Mouse (Mus musculus): ENCODE results near the gene Zbed6. TPM values are rescaled to one million over a fixed set of nuclear protein-coding genes. Genes with fewer than 3 reads are reported as not detected.
A peak's percentile ranks its signal among the peaks of the same experiment; 100 is the strongest.
"Not testable (repeated sequence)": the region's sequence is repeated elsewhere in the genome, so short reads cannot be mapped to it uniquely, and the experiment has no call there.

Zbed6 gene
- total RNA-seq (2014; rRNA removed; ENCODE audit: low replicate concordance): 7.3 and 18.8 TPM in 2 replicates
- polyA plus RNA-seq (2015; fragmentation: Nextera tagmentation; extraction: Ambion mirVana): not detected in 2 replicates

GRCm38 (mm10) chr1:133660466-133661202, at the start of gene Zbed6:
Gene Zbed6 (minus strand): TSS chr1:133660885.
- under 1% methylated on average over 40 of the region's 41 CpGs for WGBS
- Histone ChIP-seq H3K27me3 (ENCODE audit: control insufficient read depth, insufficient read depth, low read length) (no peaks in the 10 kb centered on the region), H3K4me2 (ENCODE audit: low read depth, low read length) (peak within 1 kb of the TSS; percentile 95), H3K9ac (replicated peaks; ENCODE audit: low read depth, low read length) (peak within 1 kb of the TSS; percentile 90), H3K4me1 (ENCODE audit: control insufficient read depth, insufficient read depth) (peaks cover 42% of the 10 kb centered on the region), H3K9me3 (replicated peaks; ENCODE audit: control insufficient read depth, low read length) (no peaks in the 10 kb centered on the region), H3K4me3 (ENCODE audit: low read depth, low read length) (peak within 1 kb of the TSS; percentile 96), H3K27ac (ENCODE audit: low read depth) (peak within 1 kb of the TSS; percentile 96), H3K36me3 (replicated peaks; ENCODE audit: control insufficient read depth, insufficient read depth, low read length) (peaks cover 24% of the 10 kb centered on the region)
- ATAC-seq (ENCODE audit: insufficient read depth, low read depth) (peak; percentile 77), DNase-seq (ENCODE audit: low spot score) (peak; percentile 49)
- TF ChIP-seq CTCF (IDR thresholded peaks at IDR 0.05; ENCODE audit: low read depth) (no peak), EP300 (IDR thresholded peaks at IDR 0.05; ENCODE audit: low read depth) (0 out of 2 replicates have a peak, but pooled peaks have one; percentile 4)

GRCm38 (mm10) chr1:133709292-133709691, 48.6 kb upstream of the Zbed6 start:
- H3K9ac ChIP-seq (replicated peaks; ENCODE audit: low read depth, low read length): no peak overlapping the region
- ATAC-seq (ENCODE audit: insufficient read depth, low read depth) (no peak), DNase-seq (ENCODE audit: low spot score) (no peak)
- peaks cover 31% of the 10 kb centered on the region for H3K36me3 ChIP-seq (replicated peaks; ENCODE audit: control insufficient read depth, insufficient read depth, low read length)
- no peak overlapping the region for H3K4me2 ChIP-seq (ENCODE audit: low read depth, low read length)
- H3K27ac ChIP-seq (ENCODE audit: low read depth): no peak overlapping the region
- TF ChIP-seq CTCF (IDR thresholded peaks at IDR 0.05; ENCODE audit: low read depth): no peak
- TF ChIP-seq EP300 (IDR thresholded peaks at IDR 0.05; ENCODE audit: low read depth): no peak
- 74% methylated on average over 3 of the region's 3 CpGs for WGBS
- H3K4me3 ChIP-seq (ENCODE audit: low read depth, low read length): no peak overlapping the region
- H3K9me3 ChIP-seq (replicated peaks; ENCODE audit: control insufficient read depth, low read length): no peaks in the 10 kb centered on the region
- H3K27me3 ChIP-seq (ENCODE audit: control insufficient read depth, insufficient read depth, low read length): no peaks in the 10 kb centered on the region
- no peaks in the 10 kb centered on the region for H3K4me1 ChIP-seq (ENCODE audit: control insufficient read depth, insufficient read depth)

GRCm38 (mm10) chr1:133701824-133702223, 41.1 kb upstream of the Zbed6 start:
- not testable (repeated sequence) for H3K27me3 ChIP-seq (ENCODE audit: control insufficient read depth, insufficient read depth, low read length); H3K4me1 ChIP-seq (ENCODE audit: control insufficient read depth, insufficient read depth); H3K9ac ChIP-seq (replicated peaks; ENCODE audit: low read depth, low read length); DNase-seq (ENCODE audit: low spot score); H3K9me3 ChIP-seq (replicated peaks; ENCODE audit: control insufficient read depth, low read length); H3K36me3 ChIP-seq (replicated peaks; ENCODE audit: control insufficient read depth, insufficient read depth, low read length); H3K27ac ChIP-seq (ENCODE audit: low read depth); ATAC-seq (ENCODE audit: insufficient read depth, low read depth); H3K4me2 ChIP-seq (ENCODE audit: low read depth, low read length); H3K4me3 ChIP-seq (ENCODE audit: low read depth, low read length)
- 28% methylated on average over 1 of the region's 2 CpGs for WGBS
- peak; percentile 35 for TF ChIP-seq CTCF (IDR thresholded peaks at IDR 0.05; ENCODE audit: low read depth)

GRCm38 (mm10) chr1:133697935-133698620, 37.4 kb upstream of the Zbed6 start:
- 95% methylated on average over 12 of the region's 12 CpGs for WGBS
- H3K9ac ChIP-seq (replicated peaks; ENCODE audit: low read depth, low read length): no peak overlapping the region

GRCm38 (mm10) chr1:133695901-133696300, 35.2 kb upstream of the Zbed6 start:
- ATAC-seq (ENCODE audit: insufficient read depth, low read depth): peak; percentile 81
- Histone ChIP-seq H3K36me3 (replicated peaks; ENCODE audit: control insufficient read depth, insufficient read depth, low read length) (no peaks in the 10 kb centered on the region), H3K4me3 (ENCODE audit: low read depth, low read length) (no peak overlapping the region), H3K4me1 (ENCODE audit: control insufficient read depth, insufficient read depth) (peaks cover 29% of the 10 kb centered on the region), H3K4me2 (ENCODE audit: low read depth, low read length) (peak overlapping the region; percentile 12; the same call in 1 of the 2 replicates), H3K27ac (ENCODE audit: low read depth) (peak overlapping the region; percentile 83), H3K9ac (replicated peaks; ENCODE audit: low read depth, low read length) (no peak overlapping the region), H3K9me3 (replicated peaks; ENCODE audit: control insufficient read depth, low read length) (no peaks in the 10 kb centered on the region), H3K27me3 (ENCODE audit: control insufficient read depth, insufficient read depth, low read length) (no peaks in the 10 kb centered on the region)
- WGBS: 15% methylated on average over 7 of the region's 7 CpGs
- peak; percentile 83 for DNase-seq (ENCODE audit: low spot score)
- TF ChIP-seq EP300 (IDR thresholded peaks at IDR 0.05; ENCODE audit: low read depth) (no peak), CTCF (IDR thresholded peaks at IDR 0.05; ENCODE audit: low read depth) (no peak)

More at GRCm38 (mm10) chr1:133697935-133698620, 37.4 kb upstream of the Zbed6 start:
- DNase-seq (ENCODE audit: low spot score) (no peak), ATAC-seq (ENCODE audit: insufficient read depth, low read depth) (no peak)
- no peaks in the 10 kb centered on the region for H3K9me3 ChIP-seq (replicated peaks; ENCODE audit: control insufficient read depth, low read length)
- no peak overlapping the region for H3K27ac ChIP-seq (ENCODE audit: low read depth)
- TF ChIP-seq CTCF (IDR thresholded peaks at IDR 0.05; ENCODE audit: low read depth) (no peak), EP300 (IDR thresholded peaks at IDR 0.05; ENCODE audit: low read depth) (no peak)
- H3K36me3 ChIP-seq (replicated peaks; ENCODE audit: control insufficient read depth, insufficient read depth, low read length): no peaks in the 10 kb centered on the region
- H3K27me3 ChIP-seq (ENCODE audit: control insufficient read depth, insufficient read depth, low read length): no peaks in the 10 kb centered on the region
- H3K4me2 ChIP-seq (ENCODE audit: low read depth, low read length): no peak overlapping the region
- H3K4me1 ChIP-seq (ENCODE audit: control insufficient read depth, insufficient read depth): peaks cover 29% of the 10 kb centered on the region
- no peak overlapping the region for H3K4me3 ChIP-seq (ENCODE audit: low read depth, low read length)

All from heart, postnatal 0 days (tissue).